Mouse (Mus musculus) megakaryocyte-erythroid progenitor cell, adult 5-6 weeks (primary cell): ENCODE data around the gene Parn. TPM values are rescaled to one million over a fixed set of nuclear protein-coding genes. Genes with fewer than 3 reads are reported as not detected.
"Not testable (repeated sequence)": the region's sequence is repeated elsewhere in the genome, so short reads cannot be mapped to it uniquely, and the experiment has no call there.

Experiments used
- ATAC-seq: replicated peaks from 2 replicates; pipeline ENCODE4 v1.8.0; 2016; ENCODE audit warnings: mild to moderate bottlenecking, inconsistent platforms; ENCODE audit not compliant: severe bottlenecking, poor library complexity, low FRiP score, low TSS enrichment
- total RNA-seq, 2 experiments: library from RNA; stranded (forward) in 1 of 2; stranded (reverse) in 1 of 2; fragments of 200-1000, 215-1000 nt in 1 of 2; fragments of >200 nt in 1 of 2; fragmentation: Nextera tagmentation in 1 of 2; gene quantifications; 2 replicates each; pipeline ENCODE4 v1.2.3; 2014 to 2017

Gene Parn
- total RNA-seq (2014; fragmentation: Nextera tagmentation) (29.3 and 35.9 TPM in 2 replicates), total RNA-seq (2017) (67.0 and 83.2 TPM in 2 replicates)

DNA sequence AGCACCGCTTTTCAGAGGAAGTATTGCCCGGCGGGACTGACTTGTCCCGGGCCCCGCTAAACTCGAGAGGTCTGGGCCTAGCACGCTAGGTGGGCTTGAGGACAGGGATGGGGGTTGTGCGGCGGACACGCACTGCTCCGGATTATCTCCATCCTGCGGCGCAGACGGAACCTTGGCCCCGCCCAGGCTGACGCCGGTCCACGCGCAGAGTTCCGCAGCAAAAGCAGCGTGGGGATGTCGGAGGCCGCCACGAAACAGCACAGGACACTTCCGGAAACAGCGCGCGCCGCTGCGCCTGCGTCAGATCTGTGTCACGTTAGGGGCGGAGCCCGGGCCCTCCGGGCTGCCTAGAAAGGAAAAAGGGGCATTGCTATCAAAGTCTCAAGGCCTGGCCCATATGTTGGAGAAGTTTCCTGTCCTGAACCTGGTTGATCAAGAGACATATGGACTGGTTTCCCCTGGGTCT lies at the start of gene Parn:
Parn (minus strand) TSS at position 293 of the 466 bp plus-strand sequence.
- peak; percentile 70 for ATAC-seq

DNA sequence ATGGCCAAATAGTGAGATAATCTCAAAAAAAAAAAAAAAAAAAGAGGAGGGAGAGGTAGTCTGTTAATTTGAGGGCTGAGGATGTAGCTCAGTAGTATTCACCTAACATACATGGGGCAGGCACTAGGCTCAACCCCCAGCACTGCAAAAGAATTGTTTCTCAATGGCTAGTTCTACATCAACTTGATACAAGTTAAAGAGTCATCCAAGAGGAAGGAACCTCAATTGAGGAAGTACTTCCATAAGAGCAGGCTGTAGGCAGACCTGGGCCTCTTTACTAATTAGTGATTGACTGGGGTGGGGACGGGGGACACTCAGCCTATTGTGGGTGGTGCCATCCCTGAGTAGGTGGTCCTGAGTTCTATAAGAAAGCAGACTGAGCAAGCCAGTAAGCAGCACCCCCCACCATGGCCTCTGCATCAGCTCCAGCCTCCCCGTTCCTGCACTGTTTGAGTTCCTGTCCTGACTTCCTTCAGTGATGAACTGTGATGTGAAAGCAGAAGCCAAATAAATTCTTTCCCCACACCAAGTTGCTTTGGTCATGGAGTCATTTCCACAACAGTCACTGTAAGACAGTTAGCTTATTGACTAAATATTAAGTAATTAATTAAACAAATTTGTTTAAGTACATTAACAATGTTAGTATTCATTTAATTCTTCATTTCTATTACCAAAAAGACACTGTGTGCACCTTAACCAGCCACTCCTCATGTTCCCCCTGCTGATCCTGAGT lies 49.0 kb upstream of the Parn start:
- ATAC-seq, result no peak

DNA sequence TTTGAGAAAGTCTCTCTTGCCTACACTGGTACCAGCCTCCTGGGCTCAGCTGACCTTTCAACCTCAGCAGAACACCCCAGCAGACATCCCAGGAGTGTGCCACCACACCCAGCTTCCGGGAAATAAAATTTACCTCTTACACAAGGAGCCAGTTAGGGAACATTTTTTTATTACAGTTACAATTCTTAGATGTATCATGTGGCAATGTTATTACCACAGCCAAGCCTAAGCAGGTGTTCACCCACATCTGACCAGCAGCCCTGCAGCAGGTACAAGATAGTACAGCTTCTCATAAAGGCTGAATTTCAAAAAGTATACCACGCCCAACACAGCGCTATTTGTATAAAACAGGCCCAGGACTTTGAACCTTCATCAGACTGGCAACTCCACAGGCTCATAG lies 46.9 kb upstream of the Parn start:
- ATAC-seq, result no peak

GRCm38 (mm10) chr16:13704676-13705075 lies 36.7 kb upstream of the Parn start:
- no peak for ATAC-seq

- no peak for ATAC-seq
These were observed 34.2 kb upstream of the Parn start for GRCm38 (mm10) chr16:13702184-13702583.

GRCm38 (mm10) chr16:13698998-13699397 lies 31.0 kb upstream of the Parn start:
- no peak for ATAC-seq

- no peak for ATAC-seq
These were observed 10.8 kb upstream of the Parn start for GRCm38 (mm10) chr16:13678601-13679319.

DNA sequence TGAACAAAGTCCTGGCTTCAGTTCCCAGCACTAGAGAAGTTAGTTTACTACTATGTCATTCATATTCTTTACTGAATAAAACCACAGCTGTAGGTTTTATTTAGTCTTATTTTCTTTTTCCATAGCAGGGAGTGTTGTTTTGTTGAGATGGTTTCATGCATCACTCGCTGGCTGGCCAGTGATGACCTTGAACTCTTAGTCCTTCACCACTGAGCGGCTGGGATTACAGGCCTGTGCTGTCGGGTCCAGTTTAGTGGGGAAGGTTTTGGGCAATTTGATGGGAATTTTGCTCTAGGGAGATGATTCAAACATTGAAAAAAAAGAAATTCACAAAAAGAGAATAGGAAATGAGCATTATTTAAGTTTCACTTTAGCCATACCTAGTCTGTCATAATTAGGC lies 6.5 kb upstream of the Parn start:
- no peak for ATAC-seq

GRCm38 (mm10) chr16:13673114-13673513 lies 5.1 kb upstream of the Parn start:
- ATAC-seq, result no peak

DNA sequence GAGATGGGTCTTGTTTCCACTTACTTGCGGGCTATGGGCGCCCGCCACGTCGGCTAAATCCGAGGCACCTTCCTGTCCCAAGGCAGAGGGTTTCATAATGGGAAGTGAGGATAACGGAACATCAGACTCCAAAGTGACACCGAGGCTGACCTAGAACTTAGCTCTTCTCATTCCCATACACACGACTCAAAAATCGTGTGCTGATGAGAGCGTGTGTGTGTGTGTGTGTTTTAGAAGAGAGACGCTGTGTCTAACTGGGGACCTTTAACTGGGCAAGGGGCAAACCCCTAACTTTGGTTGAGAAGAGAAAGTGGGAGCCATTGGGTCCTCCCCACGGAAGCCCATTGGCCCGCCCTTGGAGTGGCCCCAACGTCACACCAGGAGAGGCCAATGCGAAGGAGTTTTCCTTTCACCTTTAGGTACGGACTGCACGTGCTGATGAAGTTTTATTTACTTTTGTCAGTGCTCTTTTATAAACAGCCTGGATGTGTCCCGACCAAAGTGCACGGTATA lies 4.5 kb upstream of the Parn start:
- ATAC-seq, result peak; percentile 73

DNA sequence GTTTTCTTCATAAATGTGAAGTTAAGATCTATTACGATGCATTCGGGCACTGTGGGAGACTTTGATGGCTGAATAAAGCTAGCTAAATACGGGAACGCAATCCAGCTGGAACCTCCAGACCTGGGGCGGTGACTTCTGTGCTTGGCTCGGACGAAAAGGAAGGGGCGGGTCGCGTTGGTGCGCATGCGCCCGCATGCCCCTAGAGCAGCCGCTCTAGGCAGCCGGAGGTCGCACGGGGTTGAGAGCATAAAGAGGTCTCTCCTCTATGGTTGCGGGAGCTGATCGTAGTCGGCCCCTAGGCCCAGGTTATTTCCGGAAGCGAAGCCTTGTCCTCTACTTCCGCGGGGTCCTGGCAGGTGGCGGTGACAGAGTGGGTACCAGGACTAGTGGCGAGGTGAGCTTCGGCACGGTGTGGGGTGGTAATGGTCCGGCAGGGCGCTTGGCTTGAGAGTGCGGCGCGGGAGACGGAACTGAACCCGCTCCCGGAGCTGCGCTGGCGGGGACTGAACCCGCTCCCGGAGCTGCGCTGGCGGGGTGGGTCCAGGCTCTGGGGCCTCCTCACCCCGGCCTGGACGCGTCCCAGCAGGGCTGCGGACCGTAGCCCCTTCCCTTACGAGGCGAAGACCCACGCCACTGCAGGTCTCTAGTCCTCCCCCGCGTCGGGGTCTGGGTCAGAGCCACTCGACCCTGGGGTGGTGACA lies 3.9 kb upstream of the Parn start, which contains the start of the genes Bfar and 3110001I22Rik:
Bfar (plus strand) TSS at position 174 of the 701 bp plus-strand sequence.
3110001I22Rik (plus strand) TSS at position 245 of the 701 bp plus-strand sequence.
- peak; percentile 66 for ATAC-seq

- not testable (repeated sequence) for ATAC-seq
These were observed 2.9 kb upstream of the Parn start for GRCm38 (mm10) chr16:13670896-13671295.

GRCm38 (mm10) chr16:13669282-13669681 lies 1.3 kb upstream of the Parn start:
- no peak for ATAC-seq

DNA sequence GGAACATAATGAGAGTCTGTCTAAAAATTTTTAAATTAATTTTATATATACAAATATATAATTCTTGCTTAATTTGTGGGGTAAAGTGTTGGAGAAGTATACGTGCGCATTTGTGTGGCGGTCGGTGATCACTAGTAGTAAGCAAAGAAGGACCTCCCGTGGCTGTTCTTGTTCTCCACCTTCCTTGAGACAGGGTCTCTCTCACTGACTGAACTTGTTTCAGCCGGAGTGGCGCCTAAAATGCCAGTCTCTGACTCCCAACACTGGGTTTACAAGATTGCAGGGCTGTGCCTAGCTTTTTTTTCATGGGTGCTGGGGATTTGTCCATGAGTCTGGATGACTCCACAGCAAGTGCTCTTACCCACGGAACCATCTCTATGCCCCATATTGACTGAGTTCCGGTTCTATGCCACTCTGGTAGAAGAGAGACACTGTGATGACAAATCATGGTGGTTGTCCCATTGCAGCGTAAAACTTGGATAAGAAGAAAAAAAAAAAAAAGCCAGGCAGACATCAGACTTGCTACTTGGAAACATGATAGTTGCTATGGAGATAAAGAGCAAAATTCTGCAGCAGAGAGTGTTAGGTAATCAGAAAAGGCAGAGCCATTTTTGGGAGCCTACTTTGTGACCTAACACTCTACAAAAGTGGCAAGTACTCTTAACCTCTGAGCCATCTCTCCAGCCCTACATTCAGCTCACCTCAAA lies 585 bp upstream of the Parn start:
- ATAC-seq, result peak; percentile 15

GRCm38 (mm10) chr16:13660736-13661135 lies 7.2 kb downstream of the Parn start:
- no peak for ATAC-seq

GRCm38 (mm10) chr16:13658886-13659285 lies 9.1 kb downstream of the Parn start:
- no peak for ATAC-seq

DNA sequence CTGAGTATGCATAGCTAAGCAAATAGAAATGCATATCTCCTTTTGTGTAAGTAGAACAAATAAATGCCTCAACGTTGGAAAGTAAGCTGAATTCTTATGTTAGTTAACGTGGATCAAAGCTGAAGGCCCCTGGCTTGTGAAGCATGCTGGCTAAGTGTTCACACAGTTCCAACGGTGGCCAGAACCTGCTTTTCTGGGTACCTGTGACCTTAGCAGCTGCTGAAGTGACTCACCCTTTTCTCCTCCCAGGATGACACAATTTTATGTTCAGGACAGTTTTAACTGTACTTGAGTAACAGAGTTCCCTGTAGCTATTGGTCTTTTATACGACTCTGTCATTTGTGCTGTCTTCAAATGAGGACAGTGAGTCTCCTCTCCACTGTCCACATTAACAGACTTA lies 22.0 kb downstream of the Parn start:
- ATAC-seq, result no peak

DNA sequence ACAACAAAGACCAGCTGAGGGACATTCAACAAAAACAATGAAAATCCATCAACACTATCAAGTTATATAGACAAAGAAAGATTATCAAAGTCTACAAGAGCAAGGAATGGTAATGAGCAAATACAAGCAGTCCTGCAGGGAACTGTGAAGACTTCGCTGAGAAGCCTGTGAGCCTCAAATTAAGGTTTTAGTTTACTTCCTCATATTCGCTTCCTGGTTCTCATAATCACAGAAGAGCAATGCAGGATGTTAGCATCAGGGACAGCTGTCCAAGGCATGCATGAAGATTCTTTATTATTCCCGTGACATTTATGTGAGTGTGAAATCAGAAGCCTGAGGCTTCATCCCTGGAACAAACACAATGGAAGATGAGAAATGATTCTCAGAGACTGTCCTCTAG lies 23.5 kb downstream of the Parn start:
- no peak for ATAC-seq

DNA sequence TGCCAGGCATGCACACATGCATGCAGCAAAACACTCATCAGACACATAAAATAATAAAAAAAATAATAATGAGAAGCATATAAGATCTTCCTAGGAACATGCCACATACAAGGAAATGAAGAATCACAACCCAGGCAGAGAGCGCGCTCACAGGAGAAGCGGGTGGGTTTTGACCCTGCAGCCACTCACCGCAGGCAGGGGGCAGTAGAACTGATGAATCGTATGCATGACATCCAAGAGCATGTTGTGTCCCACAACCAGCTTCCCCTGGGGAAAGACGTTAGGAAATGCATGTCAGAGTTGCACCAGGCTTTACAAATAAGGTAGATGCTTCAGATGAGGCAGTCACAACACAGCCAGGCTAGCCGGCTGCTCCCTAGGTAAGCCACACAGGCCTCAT lies 27.9 kb downstream of the Parn start:
- ATAC-seq, result no peak
